Mouse (Mus musculus) CH12.LX (cell line): Measurements from ENCODE around the gene Cpa1. TPM values are rescaled to one million over a fixed set of nuclear protein-coding genes. Genes with fewer than 3 reads are reported as not detected.

Experiments used
- DNase-seq: peaks from one replicate; pipeline ENCODE4 v3.0.0-alpha.2; 2013; ENCODE audit errors: extremely low read depth
- H3K27ac ChIP-seq: 2 replicates; pipeline ENCODE4 v1.5.1; 2012; ENCODE audit warnings: low read depth, mild to moderate bottlenecking, control low read depth, moderate library complexity; ENCODE audit not compliant: insufficient read depth
- H3K27me3 ChIP-seq: replicated peaks from 2 replicates; pipeline ENCODE3; 2012; ENCODE audit warnings: inconsistent platforms
- H3K36me3 ChIP-seq, 2 experiments: replicated peaks in 1 of 2; 2 replicates each; pipeline versions ENCODE3 to v1.6.1; 2012; ENCODE audit warnings: inconsistent platforms in 1 of 2, low read length in 1 of 2, mild to moderate bottlenecking in 1 of 2, mixed read lengths in 1 of 2, moderate library complexity in 1 of 2; ENCODE audit not compliant: control insufficient read depth in 1 of 2, insufficient read depth in 1 of 2
- H3K4me1 ChIP-seq, 2 experiments: 2 replicates each; pipeline ENCODE4 v1.6.1; 2012; ENCODE audit warnings: inconsistent platforms in 1 of 2, moderate library complexity in 1 of 2; ENCODE audit not compliant: insufficient read depth in 2 of 2, control insufficient read depth in 1 of 2
- H3K4me2 ChIP-seq: 2 replicates; pipeline ENCODE4 v1.6.1; 2012; ENCODE audit warnings: low read depth, mild to moderate bottlenecking, control low read depth; ENCODE audit not compliant: poor library complexity, insufficient read depth, severe bottlenecking
- H3K4me3 ChIP-seq, 3 experiments: fragments of 150-350 bp in 1 of 3; sonication (generic) in 1 of 3; replicated peaks in 1 of 3; 2 replicates each; pipeline versions ENCODE3 to v1.5.1; 2011 to 2012; ENCODE audit warnings: low read depth in 2 of 3, low read length in 2 of 3, mild to moderate bottlenecking in 2 of 3, moderate library complexity in 2 of 3, control low read depth in 1 of 3, improper control_type of control experiment in 1 of 3, inconsistent platforms in 1 of 3, mixed read lengths in 1 of 3; ENCODE audit not compliant: poor library complexity in 1 of 3
- H3K79me2 ChIP-seq: replicated peaks from 2 replicates; pipeline ENCODE4 v1.6.1; 2012; ENCODE audit warnings: mild to moderate bottlenecking, moderate library complexity; ENCODE audit not compliant: control insufficient read depth, poor library complexity, insufficient read depth, severe bottlenecking; ENCODE audit errors: extremely low read depth
- H3K9ac ChIP-seq: 2 replicates; pipeline ENCODE4 v1.6.1; 2012; ENCODE audit warnings: low read depth, mild to moderate bottlenecking, control low read depth, moderate library complexity; ENCODE audit not compliant: insufficient read depth
- H3K9me3 ChIP-seq: replicated peaks from 2 replicates; pipeline ENCODE3; 2012; ENCODE audit warnings: low read length, inconsistent platforms, mixed read lengths
- BHLHE40 ChIP-seq: IDR thresholded peaks from 2 replicates; pipeline ENCODE4 v1.6.1; 2011; ENCODE audit warnings: mild to moderate bottlenecking, low read depth, low read length, improper control_type of control experiment
- CHD2 ChIP-seq: IDR thresholded peaks from 2 replicates; pipeline ENCODE4 v1.6.1; 2011; ENCODE audit warnings: low read length, improper control_type of control experiment
- CTCF ChIP-seq, 2 experiments: IDR thresholded peaks in 1 of 2; conservative IDR thresholded peaks in 1 of 2; 2 replicates each; pipeline ENCODE4 v1.5.1; 2011 to 2012; ENCODE audit warnings: low read depth in 2 of 2, low read length in 2 of 2, improper control_type of control experiment in 1 of 2, inconsistent platforms in 1 of 2, mild to moderate bottlenecking in 1 of 2, moderate library complexity in 1 of 2
- E2F4 ChIP-seq: IDR thresholded peaks from 2 replicates; pipeline ENCODE4 v1.6.1; 2011; ENCODE audit warnings: low read depth, low read length, improper control_type of control experiment; ENCODE audit not compliant: insufficient replicate concordance
- EP300 ChIP-seq: IDR thresholded peaks from 2 replicates; pipeline ENCODE4 v1.6.1; 2011; ENCODE audit warnings: low read length, improper control_type of control experiment
- MEF2A ChIP-seq: IDR thresholded peaks from 2 replicates; pipeline ENCODE4 v1.6.1; 2014; ENCODE audit warnings: low read depth, mild to moderate bottlenecking, inconsistent platforms, low read length, improper control_type of control experiment, borderline replicate concordance
- NELFE ChIP-seq: IDR thresholded peaks from 2 replicates; pipeline ENCODE4 v1.6.1; 2011; ENCODE audit warnings: low read depth, low read length, improper control_type of control experiment
- NRF1 ChIP-seq: IDR thresholded peaks from 2 replicates; pipeline ENCODE4 v1.6.1; 2014; ENCODE audit warnings: low read depth, mild to moderate bottlenecking, inconsistent platforms, low read length, improper control_type of control experiment, moderate library complexity
- POLR2AphosphoS2 ChIP-seq: IDR thresholded peaks from 2 replicates; pipeline ENCODE4 v1.6.1; 2011; ENCODE audit warnings: low read depth, low read length, improper control_type of control experiment
- TCF12 ChIP-seq: IDR thresholded peaks from 2 replicates; pipeline ENCODE4 v1.6.1; 2014; ENCODE audit warnings: low read depth, mild to moderate bottlenecking, inconsistent platforms, low read length, improper control_type of control experiment
- USF2 ChIP-seq: conservative IDR thresholded peaks from 2 replicates; pipeline ENCODE4 v1.6.1; 2011; ENCODE audit warnings: low read depth, low read length, improper control_type of control experiment
- ZKSCAN1 ChIP-seq: IDR thresholded peaks from 2 replicates; pipeline ENCODE4 v1.6.1; 2012; ENCODE audit warnings: low read depth, inconsistent platforms, low read length, improper control_type of control experiment, borderline replicate concordance
- ZMIZ1 ChIP-seq: IDR thresholded peaks from 2 replicates; pipeline ENCODE4 v1.6.1; 2012; ENCODE audit warnings: low read depth, mild to moderate bottlenecking, inconsistent platforms, low read length, improper control_type of control experiment
- dilution Hi-C: fragments of 300-500 bp; cut with MboI; formaldehyde crosslinking; loops from 2 replicates; pipeline ENCODE4 v1.14.3; 2020; ENCODE audit warnings: low sequenced_read_pairs; ENCODE audit not compliant: extremely low pct_unique_long_range_greater_than_20kb, extremely low pct_ligation_motif_present
- in situ Hi-C: fragments of 300-500 bp; cut with MboI; formaldehyde crosslinking; loops from 3 replicates; pipeline ENCODE4 v1.14.3; 2019; ENCODE audit warnings: low sequenced_read_pairs, low pct_ligation_motif_present, low pct_unique_long_range_greater_than_20kb, mixed read lengths
- polyA plus RNA-seq: library from polyadenylated mRNA; unstranded; fragments of >175 nt; gene quantifications from 2 replicates; pipeline ENCODE4 v1.2.1, GENCODE M21; 2012; ENCODE audit warnings: low read depth; ENCODE audit not compliant: insufficient read length
- total RNA-seq, 2 experiments: library from RNA; depleted of rRNA; stranded (reverse); fragments of 300-350 nt in 1 of 2; fragments of >200 nt in 1 of 2; gene quantifications; 2 replicates each; pipeline ENCODE4 v1.2.3; 2012 to 2014

Gene Cpa1
- not detected in 2 replicates for total RNA-seq (2012; rRNA removed)
- not detected in 2 replicates for total RNA-seq (2014; rRNA removed)
- not detected in 2 replicates for polyA plus RNA-seq

DNA sequence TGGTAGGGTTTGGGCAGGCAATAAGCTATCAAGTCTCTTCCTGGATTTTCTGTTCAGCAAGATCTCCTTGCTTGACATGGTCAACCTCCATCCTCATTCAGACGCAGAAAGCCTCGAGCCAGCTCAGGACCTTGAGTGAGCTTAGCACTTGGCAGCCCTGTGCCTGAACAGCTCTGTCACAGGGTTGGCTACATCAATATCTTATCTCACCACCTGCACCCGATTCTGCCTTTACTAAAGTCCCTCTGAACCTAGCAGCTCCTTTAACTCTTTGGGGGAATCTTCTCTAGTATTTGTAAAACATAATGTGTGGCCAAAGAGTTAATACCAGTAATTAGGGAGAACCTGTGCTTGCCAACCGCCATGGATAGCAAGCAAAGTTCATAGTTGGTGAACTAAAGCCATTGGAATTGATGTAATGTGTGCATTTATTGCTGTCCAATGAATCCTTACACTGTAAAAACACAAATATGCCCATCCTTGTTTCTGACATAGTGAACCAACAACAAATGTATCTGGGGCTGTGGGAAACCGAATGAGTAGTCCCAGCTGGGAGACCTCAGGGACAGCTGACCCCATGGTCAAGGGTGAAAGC lies at the start of gene Cpa1:
TSS of gene Cpa1 (plus strand) at position 545 of the 595 bp plus-strand sequence.
- Histone ChIP-seq H3K79me2 (no peaks in the 10 kb centered on the region), H3K9me3 (no peaks in the 10 kb centered on the region), H3K4me1 (peaks cover 0 to under 1% of the 10 kb centered on the region in 2 experiments; a peak in 2 of 4 replicates), H3K27ac (no peak within 1 kb of the TSS), H3K4me2 (no peak within 1 kb of the TSS), H3K9ac (no peak within 1 kb of the TSS), H3K4me3 (no peak within 1 kb of the TSS), H3K36me3 (no peaks in the 10 kb centered on the region), H3K27me3 (no peaks in the 10 kb centered on the region)
- dilution Hi-C loops (no loop called here), in situ Hi-C loops (no loop called here)
- no peak for DNase-seq
- TF ChIP-seq USF2 = no peak
- TF ChIP-seq CTCF (conservative IDR thresholded peaks at IDR 0.05 in 1 of 2, IDR thresholded peaks at IDR 0.05 in 1 of 2; ENCODE audit: low read depth in 2 of 2, low read length in 2 of 2) = no peak
- TF ChIP-seq NELFE = no peak
- TF ChIP-seq CHD2 = no peak
- TF ChIP-seq EP300 = no peak
- no peak for TF ChIP-seq E2F4
- TF ChIP-seq ZKSCAN1 = no peak
- TF ChIP-seq NRF1 = no peak
- TF ChIP-seq POLR2AphosphoS2 = no peak

DNA sequence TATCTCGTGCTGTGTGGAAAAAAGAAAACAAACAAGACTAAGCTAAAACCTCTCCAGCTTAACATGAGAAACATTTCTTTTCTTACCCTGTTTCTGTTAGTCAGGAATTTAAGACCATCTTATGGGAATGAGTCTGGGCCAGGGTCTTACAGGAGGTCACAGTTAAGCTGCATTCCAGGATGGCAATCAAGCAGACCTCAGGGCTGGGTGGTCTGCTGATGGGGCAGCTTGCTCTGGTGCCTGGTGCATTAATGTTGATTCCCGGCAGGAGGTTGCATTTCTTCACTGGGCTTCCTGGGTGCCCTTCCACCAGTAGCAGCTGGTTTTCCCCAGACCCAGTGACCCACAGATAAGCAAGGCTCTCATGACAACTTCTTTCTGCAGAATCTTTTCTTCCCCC lies 49.2 kb upstream of the Cpa1 start:
- no peak for DNase-seq
- Histone ChIP-seq H3K4me2 (no peak overlapping the region), H3K27me3 (no peaks in the 10 kb centered on the region), H3K79me2 (no peaks in the 10 kb centered on the region), H3K4me1 (no peaks in the 10 kb centered on the region; a peak in 1 of 4 replicates), H3K36me3 (no peaks in the 10 kb centered on the region), H3K9me3 (no peaks in the 10 kb centered on the region), H3K27ac (no peak overlapping the region), H3K4me3 (no peak overlapping the region), H3K9ac (no peak overlapping the region)
- in situ Hi-C loops = no loop called here
- dilution Hi-C loops = no loop called here
- TF ChIP-seq CHD2 (no peak), TCF12 (no peak), BHLHE40 (no peak), ZMIZ1 (no peak), MEF2A (no peak)
